Mouse (Mus musculus) cerebellum, adult 18-20 months (tissue): Measurements from ENCODE around the gene Adamtsl2.

Source experiments
- DNase-seq, 2 experiments: peaks; one replicate each; pipeline ENCODE4 v3.0.0; 2021

Gene Adamtsl2

GRCm38 (mm10) chr2:27121626-27122355, 42.6 kb downstream of the Adamtsl2 start:
- DNase-seq, result peak; percentile 37 to 40

- DNase-seq, result no peak
Measured at GRCm38 (mm10) chr2:27122578-27122977, 43.4 kb downstream of the Adamtsl2 start.

GRCm38 (mm10) chr2:27123121-27123520, 43.9 kb downstream of the Adamtsl2 start:
- DNase-seq, result no peak

- peak; percentile 38 to 62 for DNase-seq
Measured at GRCm38 (mm10) chr2:27125979-27126378, 46.8 kb downstream of the Adamtsl2 start.

GRCm38 (mm10) chr2:27126496-27126895, 47.3 kb downstream of the Adamtsl2 start:
- no peak for DNase-seq

- DNase-seq, result no peak
Measured at GRCm38 (mm10) chr2:27128990-27129389, 49.8 kb downstream of the Adamtsl2 start.

GRCm38 (mm10) chr2:27135935-27136334, 56.8 kb downstream of the Adamtsl2 start:
- no peak for DNase-seq

- no peak for DNase-seq
Measured at GRCm38 (mm10) chr2:27136336-27136735, 57.2 kb downstream of the Adamtsl2 start.

- DNase-seq, result no peak
Measured at GRCm38 (mm10) chr2:27136789-27137188, 57.6 kb downstream of the Adamtsl2 start.

- no peak for DNase-seq
Measured at GRCm38 (mm10) chr2:27138356-27138755, 59.2 kb downstream of the Adamtsl2 start.

- peak; percentile 34 to 54 for DNase-seq
Measured at GRCm38 (mm10) chr2:27141950-27142693, 62.9 kb downstream of the Adamtsl2 start, which contains the start of gene Fam163b. TSS of gene Fam163b (minus strand) at chr2:27142491.

- no peak for DNase-seq
Measured at GRCm38 (mm10) chr2:27144957-27145356, 65.8 kb downstream of the Adamtsl2 start.

- DNase-seq, result no peak
Measured at GRCm38 (mm10) chr2:27146840-27147239, 67.7 kb downstream of the Adamtsl2 start.

GRCm38 (mm10) chr2:27149457-27149856, 70.3 kb downstream of the Adamtsl2 start:
- no peak for DNase-seq

- DNase-seq, result no peak
Measured at GRCm38 (mm10) chr2:27154466-27155185, 75.4 kb downstream of the Adamtsl2 start.

GRCm38 (mm10) chr2:27156596-27156995, 77.4 kb downstream of the Adamtsl2 start:
- no peak for DNase-seq
